Mouse (Mus musculus) liver, embryonic 11.5 days (tissue): ENCODE measurements at regions not wholly inside any gene's neighbourhood (a gene's known extent, or its start where the extent isn't known, plus 50 kb on each side); places are given as distances from the start of the nearest gene placed in this dataset.
A peak's percentile ranks its signal among the peaks of the same experiment; 100 is the strongest.

ENCODE experiments used
- ATAC-seq: fragments of 200-750 bp; cut with Nextera tagmentation; replicated peaks from 2 replicates; pipeline ENCODE4 v1.8.0; 2017; ENCODE audit warnings: moderate number of reproducible peaks, mild to moderate bottlenecking, moderate TSS enrichment, moderate library complexity; ENCODE audit not compliant: low FRiP score
- DNase-seq: peaks from one replicate; pipeline ENCODE4 v3.0.0-alpha.2; 2017; ENCODE audit warnings: low spot score
- H3K27ac ChIP-seq: fragments of 300-500 bp; sonication (generic); 2 replicates; pipeline ENCODE4 v1.5.1; 2014; ENCODE audit warnings: mild to moderate bottlenecking, low read depth, low read length, control low read depth
- H3K27me3 ChIP-seq: fragments of 300-500 bp; sonication (generic); replicated peaks from 2 replicates; pipeline ENCODE4 v1.6.1; 2014; ENCODE audit warnings: low read length, mixed read lengths; ENCODE audit not compliant: control insufficient read depth, insufficient read depth
- H3K36me3 ChIP-seq: fragments of 300-500 bp; sonication (generic); 2 replicates; pipeline ENCODE4 v1.6.1; 2014; ENCODE audit warnings: mild to moderate bottlenecking, low read length, moderate library complexity, mixed read lengths; ENCODE audit not compliant: control insufficient read depth, insufficient read depth
- H3K4me1 ChIP-seq: fragments of 300-500 bp; sonication (generic); replicated peaks from 2 replicates; pipeline ENCODE4 v1.6.1; 2014; ENCODE audit warnings: low read length, mixed read lengths; ENCODE audit not compliant: control insufficient read depth, insufficient read depth
- H3K4me2 ChIP-seq: fragments of 300-500 bp; sonication (generic); 2 replicates; pipeline ENCODE4 v1.6.1; 2014; ENCODE audit warnings: mild to moderate bottlenecking, control low read depth, moderate library complexity
- H3K4me3 ChIP-seq: fragments of 300-500 bp; sonication (generic); 2 replicates; pipeline ENCODE4 v1.5.1; 2014; ENCODE audit warnings: low read depth, low read length, control low read depth
- H3K9ac ChIP-seq: fragments of 300-500 bp; sonication (generic); 2 replicates; pipeline ENCODE4 v1.6.1; 2014; ENCODE audit warnings: low read depth, low read length, control low read depth
- H3K9me3 ChIP-seq: fragments of 300-500 bp; sonication (generic); 2 replicates; pipeline ENCODE4 v1.6.1; 2016; ENCODE audit warnings: low read length, inconsistent platforms, mixed read lengths; ENCODE audit not compliant: control insufficient read depth
- WGBS: fragments of 180-500 bp; shearing (Covaris S2); extraction: QIAGEN DNeasy Blood & Tissue Kit; methylation state at CpG from one replicate; pipeline ENCODE4 v1.1.7; 2014; 5-methylcytosine and 5-hydroxymethylcytosine counted together

- no peak for ATAC-seq
- no peak overlapping the region for H3K9ac ChIP-seq
Observed at GRCm38 (mm10) chr9:41817740-41818461, 306.2 kb downstream of the Sorl1 start.

GRCm38 (mm10) chr9:41815921-41816320, 308.2 kb downstream of the Sorl1 start:
- ATAC-seq (no peak), DNase-seq (no peak)
- Histone ChIP-seq H3K4me3 (no peak overlapping the region), H3K27ac (no peak overlapping the region), H3K27me3 (no peaks in the 10 kb centered on the region), H3K9me3 (no peaks in the 10 kb centered on the region), H3K9ac (no peak overlapping the region), H3K4me1 (no peaks in the 10 kb centered on the region), H3K36me3 (no peaks in the 10 kb centered on the region), H3K4me2 (no peak overlapping the region)
- WGBS: 77% methylated on average over 2 of the region's 2 CpGs

More at GRCm38 (mm10) chr9:41817740-41818461, 306.2 kb downstream of the Sorl1 start:
- Histone ChIP-seq H3K9me3 (no peaks in the 10 kb centered on the region), H3K27ac (no peak overlapping the region), H3K36me3 (no peaks in the 10 kb centered on the region), H3K4me3 (no peak overlapping the region), H3K4me2 (no peak overlapping the region), H3K27me3 (no peaks in the 10 kb centered on the region), H3K4me1 (no peaks in the 10 kb centered on the region)
- DNase-seq: no peak
- WGBS: 62% methylated on average over 11 of the region's 11 CpGs

GRCm38 (mm10) chr9:41809291-41809690, 314.8 kb downstream of the Sorl1 start:
- DNase-seq (no peak), ATAC-seq (no peak)
- Histone ChIP-seq H3K4me3 (no peak overlapping the region), H3K36me3 (no peaks in the 10 kb centered on the region), H3K4me2 (no peak overlapping the region), H3K27me3 (no peaks in the 10 kb centered on the region), H3K27ac (no peak overlapping the region), H3K9me3 (no peaks in the 10 kb centered on the region), H3K9ac (no peak overlapping the region), H3K4me1 (no peaks in the 10 kb centered on the region; the same call in 1 of the 2 replicates)
- WGBS: 78% methylated on average over 4 of the region's 4 CpGs

- no peak overlapping the region for H3K4me2 ChIP-seq
- DNase-seq: no peak
- no peaks in the 10 kb centered on the region for H3K9me3 ChIP-seq
- H3K27ac ChIP-seq: no peak overlapping the region
- H3K27me3 ChIP-seq: no peaks in the 10 kb centered on the region
- no peaks in the 10 kb centered on the region for H3K36me3 ChIP-seq
- H3K9ac ChIP-seq: no peak overlapping the region
- no peak overlapping the region for H3K4me3 ChIP-seq
- 62% methylated on average over 3 of the region's 3 CpGs for WGBS
- ATAC-seq: no peak
- no peaks in the 10 kb centered on the region; the same call in 1 of the 2 replicates for H3K4me1 ChIP-seq
Observed at GRCm38 (mm10) chr9:41808791-41809190, 315.3 kb downstream of the Sorl1 start.

GRCm38 (mm10) chr9:41806289-41806621, 317.8 kb downstream of the Sorl1 start:
- Histone ChIP-seq H3K4me3 (no peak overlapping the region), H3K9ac (no peak overlapping the region), H3K27ac (no peak overlapping the region), H3K9me3 (no peaks in the 10 kb centered on the region), H3K4me1 (no peaks in the 10 kb centered on the region; the same call in 1 of the 2 replicates), H3K36me3 (no peaks in the 10 kb centered on the region), H3K4me2 (no peak overlapping the region), H3K27me3 (no peaks in the 10 kb centered on the region)
- 85% methylated on average over 5 of the region's 5 CpGs for WGBS
- no peak for DNase-seq
- ATAC-seq: no peak

GRCm38 (mm10) chr9:41805491-41806288, 318.4 kb downstream of the Sorl1 start:
- ATAC-seq (no peak), DNase-seq (no peak)
- no peaks in the 10 kb centered on the region for H3K27me3 ChIP-seq
- no peak overlapping the region for H3K4me2 ChIP-seq
- H3K4me3 ChIP-seq: no peak overlapping the region
- H3K9ac ChIP-seq: no peak overlapping the region
- H3K4me1 ChIP-seq: no peaks in the 10 kb centered on the region; the same call in 1 of the 2 replicates
- no peaks in the 10 kb centered on the region for H3K9me3 ChIP-seq
- no peaks in the 10 kb centered on the region for H3K36me3 ChIP-seq
- WGBS: 57% methylated on average over 15 of the region's 15 CpGs
- H3K27ac ChIP-seq: peak overlapping the region; percentile 48; the same call in 1 of the 2 replicates

- no peak overlapping the region; the same call in 1 of the 2 replicates for H3K4me2 ChIP-seq
- no peaks in the 10 kb centered on the region for H3K36me3 ChIP-seq
- peak overlapping the region; percentile 69 for H3K27ac ChIP-seq
- no peak overlapping the region for H3K4me3 ChIP-seq
- ATAC-seq: no peak
- no peak for DNase-seq
- no peak overlapping the region for H3K9ac ChIP-seq
- 56% methylated on average over 10 of the region's 10 CpGs for WGBS
- H3K27me3 ChIP-seq: no peaks in the 10 kb centered on the region
- H3K4me1 ChIP-seq: no peaks in the 10 kb centered on the region; the same call in 1 of the 2 replicates
- no peaks in the 10 kb centered on the region for H3K9me3 ChIP-seq
Observed at GRCm38 (mm10) chr9:41804711-41805331, 319.3 kb downstream of the Sorl1 start.

GRCm38 (mm10) chr9:41803680-41804460, 320.2 kb downstream of the Sorl1 start:
- Histone ChIP-seq H3K4me1 (no peaks in the 10 kb centered on the region; the same call in 1 of the 2 replicates), H3K9ac (no peak overlapping the region), H3K4me2 (no peak overlapping the region; the same call in 1 of the 2 replicates), H3K4me3 (no peak overlapping the region), H3K9me3 (no peaks in the 10 kb centered on the region), H3K27ac (no peak overlapping the region), H3K27me3 (no peaks in the 10 kb centered on the region), H3K36me3 (no peaks in the 10 kb centered on the region)
- 69% methylated on average over 11 of the region's 11 CpGs for WGBS
- ATAC-seq (no peak), DNase-seq (no peak)
